Comparison of ENCODE assay signal across 30 mouse cellular contexts in the genomic region with DNA sequence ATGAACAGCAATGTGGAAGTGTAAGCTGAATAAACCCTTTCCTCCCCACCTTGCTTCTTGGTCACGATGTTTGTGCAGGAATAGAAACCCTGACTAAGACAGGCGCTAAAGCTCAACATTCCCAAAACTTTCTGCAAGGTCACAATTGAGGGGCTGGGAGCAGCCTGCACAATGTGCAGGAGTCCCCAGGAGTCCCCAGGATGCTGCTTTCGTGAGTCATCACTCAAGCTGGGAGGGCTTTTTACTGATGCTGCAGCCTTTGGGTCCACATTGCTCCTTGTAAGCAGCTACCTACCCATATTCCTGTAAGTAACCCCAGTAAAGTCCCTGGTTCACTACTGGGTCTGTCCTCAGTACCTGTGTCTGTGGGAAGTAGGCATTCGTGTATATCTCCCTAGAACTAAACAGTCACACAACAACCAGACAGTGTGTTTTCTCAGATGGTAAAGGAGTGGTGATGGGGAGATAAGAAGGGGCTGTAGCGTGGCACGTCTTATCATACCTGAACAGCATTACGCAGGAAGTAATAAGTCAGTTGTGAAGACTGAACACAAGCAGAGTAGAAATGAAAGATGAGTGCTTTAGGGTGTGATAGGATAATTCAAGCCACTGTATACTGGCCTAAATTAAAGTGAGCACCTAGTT. TPM values are rescaled to one million over a fixed set of nuclear protein-coding genes. Genes with fewer than 3 reads are reported as not detected.
A peak's percentile ranks its signal among the peaks of the same experiment; 100 is the strongest.
DNase-seq lines count a peak whose midpoint lies in the region; ATAC-seq and TF ChIP-seq lines count a peak whose summit lies in the region.
"Had no signal": no experiment of that assay in that cellular context is flagged by ENCODE, and none has a peak within 500 bp of the region (broad histone marks: within the 10 kb centered on the region; RNA-seq: fewer than 3 reads in every experiment).

No protein-coding gene starts in this region.

- DNase-seq in G1E (ENCODE audit: low spot score), result no peak
- peak; percentile 49 for DNase-seq in c-Kit-negative CD71-positive TER-119-positive erythroid progenitor cells, embryonic 14.5 days (ENCODE audit: low read depth, low spot score)
- no peak for DNase-seq in gastrocnemius, adult 2 months
- no peak for DNase-seq in retina, embryonic 14.5 days (ENCODE audit: low spot score)
- DNase-seq in lung, postnatal 14 days, result no peak
- DNase-seq: cerebellum, adult 11-12 months; cerebellum, postnatal 14 days; heart, adult 11 months; kidney, adult 8-10 months; kidney, postnatal 36 days; lung, adult 18-20 months; lung, postnatal 36 days; right cerebral cortex, adult 18-20 months; thymus, adult 2 months had no signal

- H3K4me1 ChIP-seq in G1E (ENCODE audit: insufficient read depth, low read depth, low read length), result peaks cover 27% of the 10 kb centered on the region
- H3K4me1 ChIP-seq in intestine, embryonic 16.5 days (ENCODE audit: control insufficient read depth, insufficient read depth, low read length), result no peaks in the 10 kb centered on the region
- peaks cover 24% of the 10 kb centered on the region for H3K4me1 ChIP-seq in liver, embryonic 16.5 days (ENCODE audit: control insufficient read depth, low read depth, low read length)
- H3K4me1 ChIP-seq: embryonic facial prominence, embryonic 15.5 days; forebrain, embryonic 12.5 days; heart, embryonic 15.5 days; hindbrain, embryonic 10.5 days; limb, embryonic 10.5 days; midbrain, embryonic 10.5 days had no signal

- intact Hi-C loops in gastrocnemius, adult 2 months (cut with DNase I), result no loop called here

- ATAC-seq in G1E (ENCODE audit: extremely low read depth, insufficient number of reproducible peaks, low FRiP score, poor library complexity, severe bottlenecking), result peak; percentile 82
- ATAC-seq in intestine, embryonic 16.5 days, result peak; percentile 33; the same call in 1 of the 2 replicates
- peak; percentile 95 for ATAC-seq in liver, embryonic 16.5 days (ENCODE audit: low read depth)
- ATAC-seq in inflammation-experienced regulatory T-cells, adult 6 months, result no peak
- ATAC-seq: hindbrain, postnatal 0 days had no signal

- H3K4me3 ChIP-seq in G1E (ENCODE audit: low read depth, low read length), result no peak overlapping the region; the same call in 1 of the 2 replicates
- no peak overlapping the region for H3K4me3 ChIP-seq in intestine, embryonic 16.5 days (ENCODE audit: low read length)
- H3K4me3 ChIP-seq in liver, embryonic 16.5 days (ENCODE audit: low read depth, low read length), result no peak overlapping the region
- H3K4me3 ChIP-seq in gastrocnemius, adult 2 months, result no peak overlapping the region
- H3K4me3 ChIP-seq: embryonic facial prominence, embryonic 15.5 days; forebrain, embryonic 12.5 days; heart, embryonic 15.5 days; hindbrain, embryonic 10.5 days; limb, embryonic 10.5 days; midbrain, embryonic 10.5 days had no signal

- WGBS in intestine, embryonic 16.5 days, result 89% methylated on average over 7 of the region's 7 CpGs
- WGBS in liver, embryonic 16.5 days (ENCODE audit: insufficient replicate concordance), result 45% methylated on average over 7 of the region's 7 CpGs

- no peak overlapping the region for H3K27ac ChIP-seq in intestine, embryonic 16.5 days (ENCODE audit: low read length)
- H3K27ac ChIP-seq in liver, embryonic 16.5 days (ENCODE audit: low read length), result peak overlapping the region; percentile 89
- no peak overlapping the region for H3K27ac ChIP-seq in gastrocnemius, adult 2 months
- H3K27ac ChIP-seq: embryonic facial prominence, embryonic 15.5 days; forebrain, embryonic 12.5 days; heart, embryonic 15.5 days; hindbrain, embryonic 10.5 days; hindbrain, postnatal 0 days; limb, embryonic 10.5 days; midbrain, embryonic 10.5 days had no signal

- H3K9ac ChIP-seq in intestine, embryonic 16.5 days (ENCODE audit: low read depth, low read length), result no peak overlapping the region
- H3K9ac ChIP-seq in liver, embryonic 16.5 days (ENCODE audit: low read depth, low read length), result peak overlapping the region; percentile 34; the same call in 1 of the 2 replicates
- H3K9ac ChIP-seq: embryonic facial prominence, embryonic 15.5 days; forebrain, embryonic 12.5 days; heart, embryonic 15.5 days had no signal

- no peaks in the 10 kb centered on the region for H3K27me3 ChIP-seq in G1E (ENCODE audit: insufficient read depth, low read length)
- no peaks in the 10 kb centered on the region for H3K27me3 ChIP-seq in intestine, embryonic 16.5 days (replicated peaks; ENCODE audit: control insufficient read depth, insufficient read depth, low read length)
- H3K27me3 ChIP-seq in liver, embryonic 16.5 days (ENCODE audit: control insufficient read depth, insufficient read depth, low read depth, low read length), result no peaks in the 10 kb centered on the region
- H3K27me3 ChIP-seq: CH12.LX; embryonic facial prominence, embryonic 15.5 days; forebrain, embryonic 12.5 days; heart, embryonic 15.5 days had no signal

- TF ChIP-seq CTCF in G1E (IDR thresholded peaks at IDR 0.05; ENCODE audit: low read depth, low read length), result no peak
- TF ChIP-seq CTCF in gastrocnemius, adult 2 months (IDR thresholded peaks at IDR 0.05), result no peak

- peaks cover 51% of the 10 kb centered on the region for H3K36me3 ChIP-seq in G1E (replicated peaks)
- 0 out of 2 replicates have a peak, but pooled peaks cover 2% of the 10 kb centered on the region for H3K36me3 ChIP-seq in intestine, embryonic 16.5 days (ENCODE audit: control insufficient read depth, insufficient read depth, low read length)
- peaks cover 19% of the 10 kb centered on the region for H3K36me3 ChIP-seq in liver, embryonic 16.5 days (ENCODE audit: control insufficient read depth, insufficient read depth)

- no peaks in the 10 kb centered on the region for H3K9me3 ChIP-seq in G1E (replicated peaks)
- no peaks in the 10 kb centered on the region for H3K9me3 ChIP-seq in intestine, embryonic 16.5 days (ENCODE audit: control insufficient read depth, low read length)
- no peaks in the 10 kb centered on the region for H3K9me3 ChIP-seq in liver, embryonic 16.5 days (replicated peaks; ENCODE audit: control insufficient read depth, low read length)
- H3K9me3 ChIP-seq: embryonic facial prominence, embryonic 15.5 days; forebrain, embryonic 12.5 days; heart, embryonic 15.5 days; hindbrain, embryonic 10.5 days; limb, embryonic 10.5 days; midbrain, embryonic 10.5 days had no signal

- H3K4me2 ChIP-seq in intestine, embryonic 16.5 days (ENCODE audit: low read depth, low read length), result no peak overlapping the region
- peak overlapping the region; percentile 38 for H3K4me2 ChIP-seq in liver, embryonic 16.5 days (ENCODE audit: low read depth, low read length)
- H3K4me2 ChIP-seq: embryonic facial prominence, embryonic 15.5 days; forebrain, embryonic 12.5 days; heart, embryonic 15.5 days had no signal

RNA-seq across cellular contexts. Expression of a gene that starts 15.6 kb away (rescaled TPM):
- total RNA-seq in G1E (2014; fragmentation: Nextera tagmentation) (31.5 and 45.5 TPM in 2 replicates), G1E (2017) (21.0 and 23.3 TPM in 2 replicates)
- polyA plus RNA-seq in G1E (2012), result 3.8 and 5.2 TPM in 2 replicates
- 6.2 and 6.4 TPM in 2 replicates for polyA plus RNA-seq in intestine, embryonic 16.5 days (2015; fragmentation: Nextera tagmentation; extraction: Ambion mirVana)
- polyA plus RNA-seq in liver, embryonic 16.5 days (2015; fragmentation: Nextera tagmentation; extraction: Ambion mirVana), result 13.2 and 14.2 TPM in 2 replicates
- total RNA-seq in gastrocnemius, adult 2 months (2021), result 10 to 100 TPM in 1 of 2 experiments, 1 to 10 TPM in 1; 9.5 to 10.9 TPM
- 10 to 100 TPM in 2 of 3 experiments, 1 to 10 TPM in 1; 9.9 to 13.7 (median 10.8) TPM for polyA plus RNA-seq in inflammation-experienced regulatory T-cells, adult 6 months (2017; shearing (Covaris generic))
- total RNA-seq: CH12.LX had no signal

RNA-seq across cellular contexts. Expression of a gene that starts 15.7 kb away (rescaled TPM):
- total RNA-seq in G1E (2014; fragmentation: Nextera tagmentation) (not detected in 2 replicates), G1E (2017) (0.17 TPM in 1 of 2 replicates, not detected in the other)
- polyA plus RNA-seq in G1E (2012), result not detected in 2 replicates
- not detected in 2 replicates for polyA plus RNA-seq in intestine, embryonic 16.5 days (2015; fragmentation: Nextera tagmentation; extraction: Ambion mirVana)
- not detected in 2 replicates for polyA plus RNA-seq in liver, embryonic 16.5 days (2015; fragmentation: Nextera tagmentation; extraction: Ambion mirVana)
- not detected for total RNA-seq in gastrocnemius, adult 2 months (2021)
- not detected for polyA plus RNA-seq in inflammation-experienced regulatory T-cells, adult 6 months (2017; shearing (Covaris generic))
- total RNA-seq: adrenal gland, adult 18-20 months; CH12.LX; gastrocnemius, adult 8-10 months; hindbrain, postnatal 0 days; left cerebral cortex, adult 18-20 months; midbrain, postnatal 0 days had no signal
- polyA plus RNA-seq: embryonic facial prominence, embryonic 15.5 days; forebrain, embryonic 12.5 days; heart, embryonic 15.5 days; hindbrain, embryonic 10.5 days; limb, embryonic 10.5 days; midbrain, embryonic 10.5 days; neural tube, embryonic 11.5 days; thymus, adult 2 months had no signal
